Mouse (Mus musculus): ENCODE data around the gene Flnc. TPM values are rescaled to one million over a fixed set of nuclear protein-coding genes. Genes with fewer than 3 reads are reported as not detected.
"Not testable (repeated sequence)": the region's sequence is repeated elsewhere in the genome, so short reads cannot be mapped to it uniquely, and the experiment has no call there.

Gene Flnc
- total RNA-seq (2015; ENCODE audit: low replicate concordance) (not detected in 2 replicates), total RNA-seq (2017; ENCODE audit: low replicate concordance) (not detected in 2 replicates)

- no peak for ATAC-seq (replicated peaks; ENCODE audit: low FRiP score, poor library complexity, severe bottlenecking)
These were observed at the start of gene Flnc for GRCm38 (mm10) chr6:29433038-29433803. Gene Flnc (plus strand): TSS chr6:29433256.

GRCm38 (mm10) chr6:29388052-29388518 is 45.0 kb upstream of the Flnc start, which contains the start of gene Opn1sw:
Gene Opn1sw (minus strand): TSS chr6:29388468.
- peak; percentile 61 for ATAC-seq (replicated peaks; ENCODE audit: low FRiP score, poor library complexity, severe bottlenecking)

GRCm38 (mm10) chr6:29388606-29389080 is 44.4 kb upstream of the Flnc start:
- peak; percentile 57 for ATAC-seq (replicated peaks; ENCODE audit: low FRiP score, poor library complexity, severe bottlenecking)

GRCm38 (mm10) chr6:29389425-29389824 is 43.6 kb upstream of the Flnc start:
- no peak for ATAC-seq (replicated peaks; ENCODE audit: low FRiP score, poor library complexity, severe bottlenecking)

GRCm38 (mm10) chr6:29390500-29390899 is 42.6 kb upstream of the Flnc start:
- ATAC-seq (replicated peaks; ENCODE audit: low FRiP score, poor library complexity, severe bottlenecking), result not testable (repeated sequence)

GRCm38 (mm10) chr6:29391241-29391640 is 41.8 kb upstream of the Flnc start:
- not testable (repeated sequence) for ATAC-seq (replicated peaks; ENCODE audit: low FRiP score, poor library complexity, severe bottlenecking)

- ATAC-seq (replicated peaks; ENCODE audit: low FRiP score, poor library complexity, severe bottlenecking), result no peak
These were observed 41.3 kb upstream of the Flnc start for GRCm38 (mm10) chr6:29391802-29392201.

- no peak for ATAC-seq (replicated peaks; ENCODE audit: low FRiP score, poor library complexity, severe bottlenecking)
These were observed 38.8 kb upstream of the Flnc start for GRCm38 (mm10) chr6:29394286-29394685.

- peak; percentile 42; the same call in 1 of the 2 replicates for ATAC-seq (replicated peaks; ENCODE audit: low FRiP score, poor library complexity, severe bottlenecking)
These were observed 36.9 kb upstream of the Flnc start, which contains the start of gene Ccdc136 for GRCm38 (mm10) chr6:29395910-29396713. Gene Ccdc136 (plus strand): TSS chr6:29396309.

GRCm38 (mm10) chr6:29396714-29397540 is 36.1 kb upstream of the Flnc start:
- no peak for ATAC-seq (replicated peaks; ENCODE audit: low FRiP score, poor library complexity, severe bottlenecking)

- ATAC-seq (replicated peaks; ENCODE audit: low FRiP score, poor library complexity, severe bottlenecking), result no peak
These were observed 35.5 kb upstream of the Flnc start for GRCm38 (mm10) chr6:29397575-29397974.

- no peak for ATAC-seq (replicated peaks; ENCODE audit: low FRiP score, poor library complexity, severe bottlenecking)
These were observed 33.2 kb upstream of the Flnc start for GRCm38 (mm10) chr6:29399851-29400250.

- no peak for ATAC-seq (replicated peaks; ENCODE audit: low FRiP score, poor library complexity, severe bottlenecking)
These were observed 30.2 kb upstream of the Flnc start for GRCm38 (mm10) chr6:29402693-29403342.

- ATAC-seq (replicated peaks; ENCODE audit: low FRiP score, poor library complexity, severe bottlenecking), result no peak
These were observed 26.6 kb upstream of the Flnc start for GRCm38 (mm10) chr6:29406412-29406811.

- no peak for ATAC-seq (replicated peaks; ENCODE audit: low FRiP score, poor library complexity, severe bottlenecking)
These were observed 17.6 kb upstream of the Flnc start for GRCm38 (mm10) chr6:29415446-29415845.

GRCm38 (mm10) chr6:29420596-29420995 is 12.5 kb upstream of the Flnc start:
- ATAC-seq (replicated peaks; ENCODE audit: low FRiP score, poor library complexity, severe bottlenecking), result no peak

- no peak for ATAC-seq (replicated peaks; ENCODE audit: low FRiP score, poor library complexity, severe bottlenecking)
These were observed 7.9 kb upstream of the Flnc start for GRCm38 (mm10) chr6:29425118-29425517.

- ATAC-seq (replicated peaks; ENCODE audit: low FRiP score, poor library complexity, severe bottlenecking), result no peak
These were observed 6.7 kb upstream of the Flnc start for GRCm38 (mm10) chr6:29426331-29426730.

GRCm38 (mm10) chr6:29428171-29428570 is 4.9 kb upstream of the Flnc start:
- no peak for ATAC-seq (replicated peaks; ENCODE audit: low FRiP score, poor library complexity, severe bottlenecking)

Measured in erythroid progenitor cell, adult 5-6 weeks (primary cell).